Mouse (Mus musculus): ENCODE results near the gene Gatad1.

GRCm38 (mm10) chr5:3644621-3645020, 12.4 kb downstream of the Gatad1 start:
- TF ChIP-seq MYOD1 (IDR thresholded peaks at IDR 0.05; ENCODE audit: control insufficient read depth, insufficient read length, low read depth): no peak
- TF ChIP-seq USF1 (IDR thresholded peaks at IDR 0.05; ENCODE audit: low read depth): no peak
- TF ChIP-seq CTCF (IDR thresholded peaks at IDR 0.05; ENCODE audit: control insufficient read depth, insufficient read depth, insufficient read length): no peak
- TF ChIP-seq MAX (IDR thresholded peaks at IDR 0.05): no peak
- no peak for TF ChIP-seq MYOG (IDR thresholded peaks at IDR 0.05; ENCODE audit: control insufficient read depth, extremely low read depth, insufficient read length)
- no peak for TF ChIP-seq CEBPB (IDR thresholded peaks at IDR 0.05; ENCODE audit: low read depth)

Data from C2C12 (cell line).